Mouse (Mus musculus): ENCODE measurements around the gene Phrf1. TPM values are rescaled to one million over a fixed set of nuclear protein-coding genes. Genes with fewer than 3 reads are reported as not detected.
"Not testable (repeated sequence)": the region's sequence is repeated elsewhere in the genome, so short reads cannot be mapped to it uniquely, and the experiment has no call there.

The Phrf1 gene
- polyA plus RNA-seq, 1 experiment from 2014 or later = 99.3 TPM

GRCm38 (mm10) chr7:141222696-141223215 lies 5.8 kb upstream of the Phrf1 start:
- H3K9me3 ChIP-seq (replicated peaks) = no peaks in the 10 kb centered on the region
- 90% methylated on average over 4 of the region's 4 CpGs for WGBS
- ATAC-seq (ENCODE audit: low FRiP score) = no peak
- H3K4me3 ChIP-seq = no peak overlapping the region
- peaks cover 17% of the 10 kb centered on the region for H3K4me1 ChIP-seq
- H3K36me3 ChIP-seq = peaks cover 16% of the 10 kb centered on the region
- peak overlapping the region; percentile 84; the same call in 1 of the 2 replicates for H3K4me2 ChIP-seq (replicated peaks)
- H3K9ac ChIP-seq = no peak overlapping the region
- peak overlapping the region; percentile 85 for H3K27ac ChIP-seq
- H3K27me3 ChIP-seq = no peaks in the 10 kb centered on the region

DNA sequence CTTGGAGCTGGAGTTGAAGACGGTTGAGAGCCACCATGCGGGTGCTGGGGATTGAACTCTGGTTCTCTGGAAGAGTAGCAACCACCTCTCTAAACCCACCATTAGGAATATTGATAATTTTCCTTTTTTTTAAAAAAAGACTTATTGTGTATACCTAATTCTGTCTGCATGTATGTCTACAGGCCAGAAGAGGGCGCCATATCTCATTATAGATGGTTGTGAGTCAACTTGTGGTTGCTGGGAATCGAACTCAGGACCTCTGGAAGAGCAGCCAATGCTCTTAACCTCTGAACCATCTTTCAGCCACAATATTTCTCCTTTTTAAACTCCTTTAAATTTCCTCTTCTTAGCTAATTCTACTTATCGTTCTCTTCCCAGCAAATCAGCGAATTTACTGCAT lies 2.0 kb upstream of the Phrf1 start:
- Histone ChIP-seq H3K9me3 (replicated peaks) (no peaks in the 10 kb centered on the region), H3K4me3 (no peak overlapping the region), H3K36me3 (peaks cover 8% of the 10 kb centered on the region), H3K4me2 (replicated peaks) (no peak overlapping the region), H3K9ac (no peak overlapping the region), H3K4me1 (peaks cover 25% of the 10 kb centered on the region), H3K27ac (no peak overlapping the region), H3K27me3 (no peaks in the 10 kb centered on the region)
- WGBS = 88% methylated on average over 6 of the region's 6 CpGs
- no peak for ATAC-seq (ENCODE audit: low FRiP score)

DNA sequence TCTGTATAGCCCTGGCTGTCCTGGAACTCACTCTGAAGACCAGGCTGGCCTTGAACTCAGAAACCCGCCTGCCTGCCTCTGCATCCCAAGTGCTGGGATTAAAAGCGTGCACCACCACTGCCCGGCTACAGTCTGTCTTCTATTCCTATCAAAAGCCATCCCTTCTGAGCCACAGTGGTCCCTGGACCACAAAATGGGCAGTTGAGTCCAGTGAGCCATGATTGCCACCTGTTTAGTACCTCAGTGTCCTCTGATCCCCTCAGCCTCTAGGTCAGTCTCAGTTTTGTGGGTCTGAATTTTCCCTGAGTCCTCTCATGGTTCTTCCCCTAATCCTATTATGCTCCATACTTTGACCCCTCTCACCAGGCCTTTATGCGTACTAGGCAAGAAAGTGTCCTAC lies 788 bp upstream of the Phrf1 start:
- WGBS = 80% methylated on average over 4 of the region's 4 CpGs
- H3K27ac ChIP-seq = no peak overlapping the region
- no peaks in the 10 kb centered on the region for H3K9me3 ChIP-seq (replicated peaks)
- H3K9ac ChIP-seq = no peak overlapping the region
- H3K4me2 ChIP-seq (replicated peaks) = peak overlapping the region; percentile 96
- peaks cover 21% of the 10 kb centered on the region for H3K36me3 ChIP-seq
- ATAC-seq (ENCODE audit: low FRiP score) = no peak; the same call in 1 of the 2 replicates
- H3K4me3 ChIP-seq = peak overlapping the region; percentile 85; the same call in 1 of the 2 replicates
- H3K27me3 ChIP-seq = no peaks in the 10 kb centered on the region
- peaks cover 16% of the 10 kb centered on the region for H3K4me1 ChIP-seq

- H3K4me1 ChIP-seq = peaks cover 15% of the 10 kb centered on the region
- peaks cover 39% of the 10 kb centered on the region for H3K36me3 ChIP-seq
- peak overlapping the region; percentile 85 for H3K4me3 ChIP-seq
- H3K9me3 ChIP-seq (replicated peaks) = no peaks in the 10 kb centered on the region
- no peak for ATAC-seq (ENCODE audit: low FRiP score)
- peak overlapping the region; percentile 96 for H3K4me2 ChIP-seq (replicated peaks)
- peak overlapping the region; percentile 97 for H3K9ac ChIP-seq
- no peak overlapping the region for H3K27ac ChIP-seq
- 57% methylated on average over 6 of the region's 6 CpGs for WGBS
- no peaks in the 10 kb centered on the region for H3K27me3 ChIP-seq
Measured at GRCm38 (mm10) chr7:141229702-141230101, 1.1 kb downstream of the Phrf1 start.

GRCm38 (mm10) chr7:141230570-141230969 lies 2.0 kb downstream of the Phrf1 start:
- WGBS = 97% methylated on average over 4 of the region's 4 CpGs
- Histone ChIP-seq H3K4me3 (no peak overlapping the region), H3K4me2 (replicated peaks) (peak overlapping the region; percentile 96), H3K9ac (no peak overlapping the region), H3K36me3 (peaks cover 48% of the 10 kb centered on the region), H3K9me3 (replicated peaks) (no peaks in the 10 kb centered on the region), H3K27ac (no peak overlapping the region), H3K4me1 (peaks cover 15% of the 10 kb centered on the region), H3K27me3 (no peaks in the 10 kb centered on the region)
- no peak for ATAC-seq (ENCODE audit: low FRiP score)

DNA sequence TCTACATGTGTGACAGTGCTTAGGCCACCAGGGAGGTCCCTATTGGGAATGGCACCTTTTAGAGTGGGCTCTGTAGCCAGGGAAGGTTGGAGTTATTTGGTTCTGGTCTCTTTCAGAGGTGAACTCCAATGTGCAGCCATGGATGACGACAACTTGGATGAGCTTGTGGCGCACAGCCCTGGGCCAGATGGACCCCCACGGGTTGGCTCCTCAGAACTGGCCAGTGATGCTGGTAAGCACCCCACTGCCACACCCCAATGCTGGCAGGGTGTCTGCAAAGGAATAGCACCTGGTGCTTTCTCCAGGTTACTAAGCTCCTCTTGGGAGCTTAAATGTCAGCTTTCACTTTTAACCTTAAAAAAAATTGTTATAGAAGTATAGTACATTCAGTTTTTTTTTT lies 2.5 kb downstream of the Phrf1 start:
- H3K27me3 ChIP-seq = no peaks in the 10 kb centered on the region
- peaks cover 15% of the 10 kb centered on the region for H3K4me1 ChIP-seq
- no peak for ATAC-seq (ENCODE audit: low FRiP score)
- H3K36me3 ChIP-seq = peaks cover 51% of the 10 kb centered on the region
- H3K4me3 ChIP-seq = no peak overlapping the region
- no peak overlapping the region for H3K4me2 ChIP-seq (replicated peaks)
- H3K9ac ChIP-seq = no peak overlapping the region
- H3K27ac ChIP-seq = no peak overlapping the region
- H3K9me3 ChIP-seq (replicated peaks) = no peaks in the 10 kb centered on the region
- WGBS = 95% methylated on average over 3 of the region's 3 CpGs

DNA sequence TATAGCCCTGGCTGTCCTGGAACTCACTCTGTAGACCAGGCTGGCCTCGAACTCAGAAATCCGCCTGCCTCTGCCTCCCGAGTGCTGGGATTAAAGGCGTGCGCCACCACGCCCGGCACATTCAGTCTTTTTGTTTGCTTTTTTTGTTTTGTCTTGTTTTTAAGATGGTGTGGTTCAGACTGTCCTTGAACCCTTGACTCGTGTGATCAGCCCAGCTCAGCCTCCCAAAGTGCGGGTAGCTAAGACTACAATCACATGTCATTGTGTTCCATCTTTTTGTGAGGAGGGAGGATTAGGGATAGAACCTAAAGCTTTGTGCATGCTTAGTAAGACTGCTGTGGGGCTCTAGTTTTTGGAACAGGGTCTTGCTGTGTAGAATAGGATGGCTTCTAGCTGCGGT lies 3.0 kb downstream of the Phrf1 start:
- H3K27ac ChIP-seq = no peak overlapping the region
- H3K4me1 ChIP-seq = peaks cover 15% of the 10 kb centered on the region
- no peak for ATAC-seq (ENCODE audit: low FRiP score)
- H3K9ac ChIP-seq = no peak overlapping the region
- H3K27me3 ChIP-seq = no peaks in the 10 kb centered on the region
- H3K36me3 ChIP-seq = peaks cover 54% of the 10 kb centered on the region
- no peaks in the 10 kb centered on the region for H3K9me3 ChIP-seq (replicated peaks)
- no peak overlapping the region for H3K4me3 ChIP-seq
- WGBS = 93% methylated on average over 9 of the region's 10 CpGs
- no peak overlapping the region for H3K4me2 ChIP-seq (replicated peaks)

DNA sequence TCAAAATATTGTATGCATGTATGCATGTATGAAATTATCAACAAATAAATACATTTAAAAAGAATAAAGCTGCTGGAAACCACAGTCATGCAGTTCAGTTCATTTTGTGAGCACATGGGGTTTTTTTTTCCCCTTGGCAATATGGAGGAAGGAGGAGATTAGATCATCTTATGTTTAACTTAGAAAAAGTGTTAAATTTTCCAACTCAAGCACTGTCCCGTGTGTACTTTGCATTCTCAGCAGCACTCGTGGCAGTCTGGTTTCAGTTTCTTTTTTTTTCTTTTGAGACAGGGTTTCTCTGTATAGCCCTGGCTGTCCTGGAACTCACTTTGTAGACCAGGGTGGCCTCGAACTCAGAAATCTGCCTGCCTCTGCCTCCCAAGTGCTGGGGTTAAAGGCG lies 21.9 kb downstream of the Phrf1 start:
- H3K9ac ChIP-seq; H3K4me2 ChIP-seq (replicated peaks); H3K4me1 ChIP-seq; H3K9me3 ChIP-seq (replicated peaks); ATAC-seq (ENCODE audit: low FRiP score); H3K4me3 ChIP-seq; H3K27me3 ChIP-seq; H3K27ac ChIP-seq: not testable (repeated sequence)
- peaks cover 91% of the 10 kb centered on the region for H3K36me3 ChIP-seq
- WGBS = 90% methylated on average over 4 of the region's 4 CpGs

DNA sequence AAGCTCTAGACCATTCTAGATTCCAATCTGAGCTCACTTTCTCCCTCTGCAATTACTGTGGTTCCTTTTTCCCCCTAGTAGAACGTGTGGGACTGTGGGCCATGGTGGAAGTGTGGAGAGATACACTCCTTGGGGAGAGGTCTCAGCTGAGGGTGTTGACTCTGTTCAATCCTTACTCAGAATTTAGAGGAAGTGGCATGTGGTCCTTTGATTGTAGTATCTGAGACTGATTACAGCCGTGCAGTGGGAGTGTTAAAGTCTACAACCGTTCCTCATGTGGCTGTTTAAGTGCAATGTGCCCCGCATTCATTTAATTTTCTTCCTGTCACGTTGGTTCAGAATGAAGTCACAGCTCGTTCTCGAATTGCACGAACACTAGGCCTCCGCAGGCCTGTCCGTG lies 27.6 kb downstream of the Phrf1 start:
- Histone ChIP-seq H3K4me3 (no peak overlapping the region), H3K9ac (no peak overlapping the region), H3K9me3 (replicated peaks) (no peaks in the 10 kb centered on the region), H3K27ac (no peak overlapping the region), H3K36me3 (peaks cover 90% of the 10 kb centered on the region), H3K4me1 (no peaks in the 10 kb centered on the region), H3K4me2 (replicated peaks) (no peak overlapping the region), H3K27me3 (no peaks in the 10 kb centered on the region)
- no peak for ATAC-seq (ENCODE audit: low FRiP score)
- WGBS = 92% methylated on average over 10 of the region's 10 CpGs

GRCm38 (mm10) chr7:141261480-141261879 lies 32.9 kb downstream of the Phrf1 start:
- no peak overlapping the region for H3K4me3 ChIP-seq
- H3K36me3 ChIP-seq = peaks cover 83% of the 10 kb centered on the region
- 93% methylated on average over 3 of the region's 3 CpGs for WGBS
- H3K9ac ChIP-seq = no peak overlapping the region
- H3K9me3 ChIP-seq (replicated peaks) = no peaks in the 10 kb centered on the region
- no peak overlapping the region for H3K4me2 ChIP-seq (replicated peaks)
- ATAC-seq (ENCODE audit: low FRiP score) = no peak
- H3K4me1 ChIP-seq = peaks cover 15% of the 10 kb centered on the region; the same call in 1 of the 2 replicates
- no peaks in the 10 kb centered on the region; the same call in 1 of the 2 replicates for H3K27me3 ChIP-seq
- H3K27ac ChIP-seq = no peak overlapping the region

DNA sequence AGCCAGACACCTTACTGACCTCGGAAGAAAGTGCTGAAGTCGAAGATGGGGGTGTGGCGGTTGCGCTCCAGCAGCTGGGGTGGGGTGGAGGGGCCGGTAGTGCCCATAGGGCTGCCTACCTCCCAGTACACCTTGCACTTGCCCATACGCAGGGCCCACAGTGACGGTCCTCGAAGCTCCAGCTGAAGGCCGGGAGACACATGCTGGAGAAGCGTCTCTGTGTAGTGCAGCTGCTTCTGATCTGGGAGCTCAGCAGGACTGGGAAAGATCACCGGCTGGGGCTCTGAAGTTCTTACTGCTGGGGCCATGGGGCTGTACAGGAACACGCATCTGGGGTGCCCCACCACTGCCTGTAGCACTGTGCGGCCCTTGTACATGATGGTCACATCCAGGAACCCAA lies 35.1 kb downstream of the Phrf1 start:
- Histone ChIP-seq H3K9me3 (replicated peaks) (no peaks in the 10 kb centered on the region), H3K36me3 (peaks cover 61% of the 10 kb centered on the region), H3K27ac (no peak overlapping the region), H3K9ac (no peak overlapping the region), H3K27me3 (no peaks in the 10 kb centered on the region; the same call in 1 of the 2 replicates), H3K4me1 (peaks cover 15% of the 10 kb centered on the region; the same call in 1 of the 2 replicates), H3K4me3 (no peak overlapping the region), H3K4me2 (replicated peaks) (no peak overlapping the region)
- 90% methylated on average over 13 of the region's 13 CpGs for WGBS
- no peak for ATAC-seq (ENCODE audit: low FRiP score)

DNA sequence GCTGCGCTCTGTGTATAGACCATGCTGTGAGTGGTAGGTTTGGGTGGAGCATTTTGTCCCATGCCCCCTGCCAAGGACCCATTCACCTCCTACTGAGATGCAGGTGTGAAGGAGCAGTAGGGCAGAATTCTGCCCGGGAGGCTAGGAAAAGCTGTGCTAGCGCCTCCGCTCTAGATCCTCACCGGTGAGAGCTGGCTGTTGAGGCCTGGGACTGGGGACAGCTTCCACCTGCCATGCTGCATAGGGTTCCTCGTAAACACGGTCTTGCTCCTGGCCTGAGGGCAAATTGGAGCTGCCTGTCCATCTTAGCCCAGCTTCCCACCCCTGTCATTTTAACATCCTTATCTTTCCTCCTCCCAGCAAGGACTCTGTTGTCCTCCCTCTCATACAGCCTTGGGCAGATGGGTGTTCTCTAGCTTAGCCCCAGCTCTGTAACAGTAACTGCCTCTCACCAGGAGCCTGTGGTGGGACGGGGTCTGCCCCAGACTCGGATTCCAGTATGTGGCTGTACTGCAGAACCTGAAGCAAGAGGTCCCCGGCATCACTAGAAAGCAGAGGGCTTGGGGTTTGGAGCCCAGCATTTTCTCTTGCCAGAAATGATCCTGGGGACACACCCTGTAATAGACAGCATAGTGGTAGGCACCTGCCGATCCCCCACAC lies 35.6 kb downstream of the Phrf1 start:
- H3K27me3 ChIP-seq = no peaks in the 10 kb centered on the region; the same call in 1 of the 2 replicates
- no peak for ATAC-seq (ENCODE audit: low FRiP score)
- H3K4me2 ChIP-seq (replicated peaks) = no peak overlapping the region
- no peak overlapping the region for H3K27ac ChIP-seq
- H3K4me1 ChIP-seq = peaks cover 15% of the 10 kb centered on the region; the same call in 1 of the 2 replicates
- peaks cover 56% of the 10 kb centered on the region for H3K36me3 ChIP-seq
- H3K9ac ChIP-seq = no peak overlapping the region
- WGBS = 77% methylated on average over 11 of the region's 11 CpGs
- no peak overlapping the region for H3K4me3 ChIP-seq
- H3K9me3 ChIP-seq (replicated peaks) = no peaks in the 10 kb centered on the region
